Mouse (Mus musculus) heart, adult 11 months (tissue): ENCODE measurements around the gene Itga8.

Experiments used
- DNase-seq: peaks from one replicate; pipeline ENCODE4 v3.0.0; 2022

Gene Itga8

GRCm38 (mm10) chr2:12187646-12188045 lies 114.1 kb downstream of the Itga8 start:
- peak; percentile 42 for DNase-seq

GRCm38 (mm10) chr2:12182402-12182948 lies 119.2 kb downstream of the Itga8 start:
- peak; percentile 74 for DNase-seq

DNA sequence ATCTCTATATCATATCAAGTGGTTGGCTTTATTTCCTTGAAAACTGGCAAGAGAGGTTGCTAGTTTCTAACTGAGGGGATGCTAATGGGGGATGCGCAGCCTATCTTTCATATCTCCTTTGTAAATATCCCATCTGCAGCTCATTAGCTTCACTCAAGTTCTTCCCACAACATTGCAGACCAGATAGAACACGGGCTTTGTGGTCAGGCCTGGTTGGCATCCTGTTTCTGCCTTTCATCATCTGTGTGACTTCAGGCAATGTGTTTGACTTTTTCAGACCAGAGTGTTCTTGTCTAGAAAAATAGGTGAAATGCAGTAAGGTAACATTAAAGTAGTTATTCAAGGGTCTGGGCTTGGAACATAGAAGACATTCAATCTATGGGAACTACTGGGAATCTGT lies 121.1 kb downstream of the Itga8 start:
- DNase-seq: no peak

- no peak for DNase-seq
Measured at GRCm38 (mm10) chr2:12174722-12175427, 126.8 kb downstream of the Itga8 start.

DNA sequence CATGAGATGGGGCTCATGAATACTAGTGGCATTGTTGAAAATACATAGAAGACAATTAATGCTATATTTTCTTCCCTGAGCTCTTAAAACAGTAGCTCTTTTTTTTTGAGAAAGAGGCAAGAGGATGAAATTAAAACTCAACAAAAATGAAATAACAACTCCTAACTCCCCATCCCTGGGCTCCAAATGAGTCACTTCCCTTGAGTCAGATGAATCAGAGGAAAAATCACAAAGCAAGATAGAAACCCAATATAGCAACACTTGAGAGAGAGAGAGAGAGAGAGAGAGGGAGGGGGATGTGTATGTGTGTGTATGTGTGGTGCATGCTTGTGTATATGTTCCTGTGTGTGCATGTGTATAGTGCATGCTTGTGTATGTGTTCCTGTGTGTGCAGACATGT lies 131.5 kb downstream of the Itga8 start:
- no peak for DNase-seq

DNA sequence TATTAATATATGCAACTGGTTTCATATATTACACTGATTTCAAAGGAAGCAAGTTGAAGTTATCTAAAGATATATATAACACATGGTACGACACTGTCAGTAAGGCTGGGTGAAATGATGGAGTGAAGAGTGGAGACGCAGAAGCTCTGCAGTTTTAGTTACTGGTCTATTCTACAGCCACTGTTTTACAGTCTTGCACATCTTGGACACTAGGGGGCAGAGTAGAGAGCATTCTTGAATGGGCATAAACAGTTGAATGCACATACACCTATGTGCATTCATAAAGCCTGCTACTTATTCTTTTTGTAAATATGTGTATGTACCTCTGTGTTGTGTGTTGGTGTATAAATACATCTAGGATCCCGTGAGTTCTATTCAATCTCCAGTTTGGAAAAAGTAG lies 141.2 kb downstream of the Itga8 start:
- DNase-seq: no peak

DNA sequence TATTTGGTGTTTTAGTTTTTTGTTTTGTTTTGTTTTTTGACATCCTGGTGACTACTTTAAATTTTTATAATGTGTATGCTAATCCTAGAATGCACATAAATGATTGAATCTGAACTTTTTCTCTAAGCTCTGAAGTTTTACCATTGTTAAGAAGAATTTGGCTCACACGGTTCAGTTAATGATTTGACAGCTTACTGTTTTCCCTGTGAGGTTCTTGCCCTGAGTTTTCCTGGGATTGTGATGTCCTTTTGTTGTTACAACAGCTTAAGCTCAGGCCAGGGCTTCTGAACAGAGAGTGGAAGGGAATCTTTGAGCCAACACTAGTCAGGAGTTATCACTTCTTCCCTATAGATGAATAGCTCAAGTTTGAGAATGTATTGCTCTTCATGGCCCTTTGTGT lies 144.7 kb downstream of the Itga8 start:
- DNase-seq: no peak

DNA sequence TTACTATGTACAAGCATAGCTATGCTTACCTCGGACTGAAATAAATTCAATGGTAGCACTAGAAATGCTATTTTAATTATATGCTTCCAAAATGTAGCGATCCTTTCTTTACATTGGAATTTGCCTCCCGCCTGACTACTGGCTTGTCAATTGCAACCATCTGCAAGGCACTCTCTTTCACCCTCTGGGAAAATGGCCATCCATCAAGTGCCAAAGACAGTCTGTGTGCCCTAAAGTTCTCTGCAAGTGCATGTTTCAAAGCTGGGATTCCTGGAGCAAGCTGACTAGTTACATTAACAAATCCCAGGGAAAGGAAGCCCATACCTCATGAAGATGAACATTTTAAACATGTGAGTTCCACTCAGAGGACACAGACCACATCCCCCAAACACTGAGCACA lies 145.3 kb downstream of the Itga8 start:
- no peak for DNase-seq

GRCm38 (mm10) chr2:12154676-12155075 lies 147.0 kb downstream of the Itga8 start:
- DNase-seq: no peak

- no peak for DNase-seq
Measured at GRCm38 (mm10) chr2:12153551-12153950, 148.2 kb downstream of the Itga8 start.

- DNase-seq: no peak
Measured at GRCm38 (mm10) chr2:12147902-12148301, 153.8 kb downstream of the Itga8 start.

DNA sequence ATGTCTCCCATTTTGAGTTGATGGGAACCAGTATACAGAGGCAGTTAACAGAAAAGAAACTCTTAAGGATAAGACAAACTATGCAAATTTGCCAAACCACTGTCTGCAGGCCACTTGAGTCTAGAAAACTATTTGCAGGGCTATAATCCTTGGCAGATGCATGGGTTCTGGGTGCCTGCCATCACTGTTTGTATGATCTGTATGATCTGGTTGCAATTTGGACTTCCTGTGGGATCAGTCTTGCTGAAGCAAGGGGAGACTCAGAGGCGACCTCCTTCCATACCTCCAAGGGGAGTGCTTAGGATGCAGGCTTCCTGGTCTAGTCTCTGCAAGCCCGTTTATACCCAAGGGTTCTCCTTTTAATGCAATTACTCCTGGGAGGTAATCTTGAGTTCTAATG lies 155.1 kb downstream of the Itga8 start:
- DNase-seq: peak; percentile 49

DNA sequence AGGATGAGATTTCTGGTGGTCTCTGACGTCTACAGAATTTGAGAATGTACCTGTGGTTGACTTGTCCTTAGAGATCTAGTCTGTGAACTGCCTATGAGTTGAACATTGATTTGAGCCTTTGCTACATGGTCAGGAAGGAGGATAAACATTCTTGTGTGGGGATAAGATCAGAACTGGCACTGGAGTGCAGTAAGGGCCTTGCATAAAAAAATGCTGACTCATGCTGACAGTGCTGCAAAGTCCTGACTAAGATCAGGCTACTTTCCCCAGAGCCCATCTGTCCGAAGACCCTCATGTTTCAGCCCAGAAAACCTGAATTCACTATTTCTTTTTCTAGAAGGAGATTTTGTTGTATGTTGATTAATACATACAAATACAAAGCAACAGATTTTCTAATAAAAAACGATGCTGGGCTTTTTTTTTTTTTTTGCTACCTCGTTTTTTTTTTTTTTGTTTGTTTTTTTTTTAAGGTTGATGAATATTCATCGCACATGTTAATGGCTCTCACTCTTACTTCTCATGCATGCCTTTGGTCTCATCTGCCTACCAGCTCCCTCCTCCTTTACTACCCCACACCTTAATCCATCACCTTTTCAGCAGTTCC lies 162.9 kb downstream of the Itga8 start:
- DNase-seq: peak; percentile 37

DNA sequence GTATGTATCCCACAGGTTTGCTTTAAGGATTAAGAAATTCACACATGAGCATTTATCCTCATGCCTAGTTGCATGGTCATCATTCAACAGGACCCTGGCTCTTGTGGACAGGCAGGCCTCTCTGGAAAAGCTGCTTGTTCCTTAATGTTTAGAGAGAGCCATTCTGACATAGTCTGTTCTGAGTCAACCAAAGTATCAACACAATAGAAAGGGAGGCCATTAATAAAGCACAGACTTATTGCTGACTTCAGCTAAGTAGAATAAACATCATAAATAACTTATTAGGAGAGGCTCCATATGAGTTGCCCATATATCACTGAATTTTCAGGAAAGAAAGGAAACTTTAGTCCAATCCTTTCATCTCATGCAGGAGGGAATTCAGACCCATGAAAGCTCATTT lies 175.1 kb downstream of the Itga8 start:
- DNase-seq: no peak

DNA sequence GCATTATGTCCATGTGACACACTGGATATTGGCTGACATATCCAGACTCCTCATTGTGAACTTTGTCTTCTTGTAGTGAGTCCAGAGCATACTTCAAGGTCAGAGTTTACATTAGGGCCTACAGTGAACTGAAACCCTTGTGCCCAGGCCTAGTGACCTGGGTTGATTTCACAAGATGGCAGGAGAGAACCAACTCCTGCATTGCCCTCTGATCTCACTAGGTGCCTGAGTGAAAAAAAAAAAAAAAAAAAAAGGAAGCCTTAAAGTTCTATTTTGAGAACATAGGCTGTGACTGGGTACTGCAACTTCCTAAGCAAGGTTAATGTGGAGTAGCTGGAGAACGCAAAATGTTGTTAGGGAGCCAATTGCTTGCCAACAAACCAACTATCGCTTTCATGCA lies 186.2 kb downstream of the Itga8 start:
- DNase-seq: no peak

DNA sequence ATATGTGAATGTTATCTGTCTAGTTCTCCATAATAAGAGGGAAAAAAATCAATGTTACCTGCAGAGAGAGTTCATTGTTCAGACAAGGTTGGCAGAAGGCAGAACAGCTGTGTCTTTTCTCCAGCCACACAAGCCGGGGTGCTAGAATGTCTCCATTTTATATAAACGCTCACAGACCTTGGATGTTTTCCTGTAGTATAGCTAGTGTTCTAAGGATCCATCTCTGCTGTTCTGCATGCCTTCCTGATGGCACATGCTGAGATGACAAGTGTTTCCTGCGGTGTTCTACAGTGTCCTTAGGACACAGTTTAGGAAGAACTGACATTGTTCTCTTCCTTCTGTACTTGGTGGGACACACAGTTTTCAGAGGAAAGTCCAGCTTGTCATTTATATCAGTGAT lies 192.4 kb downstream of the Itga8 start:
- no peak for DNase-seq

GRCm38 (mm10) chr2:12108306-12108705 lies 193.4 kb downstream of the Itga8 start:
- DNase-seq: no peak

DNA sequence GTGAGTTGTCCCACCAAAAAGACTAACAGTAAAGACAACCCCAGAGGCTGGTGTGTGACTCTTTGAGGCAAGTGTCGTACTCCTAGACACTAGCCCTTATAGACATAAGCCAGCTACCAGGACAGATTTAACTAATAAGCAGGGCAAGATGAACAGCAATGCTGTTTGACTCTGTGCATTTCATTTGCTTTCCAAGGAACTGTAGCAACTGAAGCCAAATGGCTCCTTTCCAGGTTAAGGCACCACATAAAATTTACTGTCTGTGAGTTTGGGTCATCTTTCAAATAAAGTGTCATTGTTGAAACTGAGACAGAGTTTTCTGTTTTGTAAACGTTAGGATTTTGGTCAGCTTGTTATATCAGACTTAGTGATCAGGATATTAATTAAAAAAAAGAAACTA lies 194.5 kb downstream of the Itga8 start:
- DNase-seq: no peak

- no peak for DNase-seq
Measured at GRCm38 (mm10) chr2:12103183-12103582, 198.5 kb downstream of the Itga8 start.

DNA sequence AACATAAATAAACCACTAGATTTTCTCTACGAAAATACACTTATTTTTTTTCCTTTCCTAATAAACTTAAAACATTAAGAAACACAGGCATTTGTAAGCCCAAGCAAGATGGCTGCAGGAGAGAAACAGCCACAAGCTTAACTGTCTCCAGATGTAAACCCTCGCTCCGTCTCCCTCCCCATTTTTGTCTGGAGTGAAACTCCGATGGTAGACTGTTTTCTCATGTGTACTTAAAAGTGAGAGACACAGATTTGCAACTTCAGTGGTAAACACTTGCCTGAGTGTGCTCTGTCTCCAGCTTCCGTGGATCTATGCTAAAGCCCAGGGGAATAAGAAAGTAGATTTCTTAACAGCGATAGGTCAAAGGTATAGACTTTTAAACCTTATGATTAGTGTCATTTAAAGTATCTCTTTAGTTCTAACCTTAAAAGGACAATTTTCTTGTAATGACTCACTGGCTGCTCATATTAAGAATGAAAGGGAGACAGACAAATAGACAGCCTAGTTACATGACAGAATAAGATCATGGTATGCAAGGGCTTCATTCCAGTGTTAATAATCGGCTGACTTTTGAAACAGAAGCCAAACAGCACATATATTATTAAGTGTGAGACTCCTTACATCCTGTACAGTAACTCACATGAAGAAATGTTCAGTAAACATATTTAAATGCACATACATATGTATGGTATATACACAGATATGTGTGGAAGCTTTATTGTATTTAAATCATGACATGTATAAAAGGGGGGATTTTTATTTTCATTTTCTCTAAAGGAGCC lies 209.3 kb downstream of the Itga8 start:
- DNase-seq: no peak

- peak; percentile 82 for DNase-seq
Measured at GRCm38 (mm10) chr2:12090993-12091392, 210.7 kb downstream of the Itga8 start.

GRCm38 (mm10) chr2:12085492-12085891 lies 216.2 kb downstream of the Itga8 start:
- no peak for DNase-seq

- peak; percentile 86 for DNase-seq
Measured at GRCm38 (mm10) chr2:12084341-12084740, 217.4 kb downstream of the Itga8 start.
